Mouse (Mus musculus) kidney, postnatal 0 days (tissue): ENCODE data around the gene Fam71d. TPM values are rescaled to one million over a fixed set of nuclear protein-coding genes. Genes with fewer than 3 reads are reported as not detected.
A peak's percentile ranks its signal among the peaks of the same experiment; 100 is the strongest.

Source experiments
- ATAC-seq: fragments of 200-750 bp; cut with Nextera tagmentation; replicated peaks from 2 replicates; pipeline ENCODE4 v1.8.0; 2017; ENCODE audit warnings: low read depth, moderate number of reproducible peaks, moderate TSS enrichment, moderate library complexity; ENCODE audit not compliant: low FRiP score
- DNase-seq: peaks from one replicate; pipeline ENCODE4 v3.0.0-alpha.2; 2016; ENCODE audit warnings: low spot score
- H3K27ac ChIP-seq: fragments of 300-500 bp; sonication (generic); 2 replicates; pipeline ENCODE4 v1.5.1; 2014; ENCODE audit warnings: mild to moderate bottlenecking
- H3K27me3 ChIP-seq: fragments of 300-500 bp; sonication (generic); 2 replicates; pipeline ENCODE4 v1.6.1; 2014; ENCODE audit warnings: low read length, mixed read lengths; ENCODE audit not compliant: insufficient read depth
- H3K36me3 ChIP-seq: fragments of 300-500 bp; sonication (generic); 2 replicates; pipeline ENCODE4 v1.6.1; 2014; ENCODE audit warnings: low read length, mixed read lengths; ENCODE audit not compliant: insufficient read depth
- H3K4me1 ChIP-seq: fragments of 300-500 bp; sonication (generic); replicated peaks from 2 replicates; pipeline ENCODE4 v1.6.1; 2014; ENCODE audit warnings: antibody characterized with exemption, low read length, mixed read lengths; ENCODE audit not compliant: insufficient read depth
- H3K4me2 ChIP-seq: fragments of 300-500 bp; sonication (generic); 2 replicates; pipeline ENCODE4 v1.6.1; 2014; ENCODE audit warnings: mild to moderate bottlenecking, low read length, moderate library complexity, mixed read lengths
- H3K4me3 ChIP-seq: fragments of 300-500 bp; sonication (generic); replicated peaks from 2 replicates; pipeline ENCODE4 v1.5.1; 2014; ENCODE audit warnings: low read depth, low read length
- H3K9ac ChIP-seq: fragments of 300-500 bp; sonication (generic); 2 replicates; pipeline ENCODE4 v1.6.1; 2014; ENCODE audit warnings: low read depth, low read length
- H3K9me3 ChIP-seq: fragments of 300-500 bp; sonication (generic); replicated peaks from 2 replicates; pipeline ENCODE4 v1.6.1; 2016; ENCODE audit warnings: low read length, inconsistent platforms, mixed read lengths
- CTCF ChIP-seq: IDR thresholded peaks from 2 replicates; pipeline ENCODE4 v1.5.1; 2016; ENCODE audit warnings: antibody characterized with exemption, low read depth, mild to moderate bottlenecking, moderate library complexity
- WGBS: fragments of 180-500 bp; shearing (Covaris S2); extraction: QIAGEN DNeasy Blood & Tissue Kit; methylation state at CpG from one replicate; pipeline ENCODE4 v1.1.7; 2014; 5-methylcytosine and 5-hydroxymethylcytosine counted together
- polyA plus RNA-seq: library from polyadenylated mRNA; unstranded; fragments of >200 nt; fragmentation: Nextera tagmentation; extraction: Ambion mirVana; gene quantifications from 2 replicates; pipeline ENCODE4 v1.2.1, GENCODE M21; 2015

Gene Fam71d
- polyA plus RNA-seq, 1 experiment from 2014 or later = not detected

- no peaks in the 10 kb centered on the region for H3K36me3 ChIP-seq
- DNase-seq (no peak), ATAC-seq (no peak)
- H3K4me1 ChIP-seq = no peaks in the 10 kb centered on the region
- no peaks in the 10 kb centered on the region for H3K9me3 ChIP-seq
- no peak overlapping the region for H3K4me3 ChIP-seq
- 52% methylated on average over 2 of the region's 2 CpGs for WGBS
- H3K27ac ChIP-seq = no peak overlapping the region
- no peak for TF ChIP-seq CTCF
- H3K27me3 ChIP-seq = no peaks in the 10 kb centered on the region
- no peak overlapping the region for H3K4me2 ChIP-seq
- H3K9ac ChIP-seq = no peak overlapping the region
Observed at GRCm38 (mm10) chr12:78739633-78740032, 48.3 kb downstream of the Fam71d start.

GRCm38 (mm10) chr12:78740289-78740688 lies 49.0 kb downstream of the Fam71d start:
- Histone ChIP-seq H3K4me3 (no peak overlapping the region), H3K27me3 (no peaks in the 10 kb centered on the region), H3K27ac (no peak overlapping the region), H3K36me3 (no peaks in the 10 kb centered on the region), H3K4me2 (no peak overlapping the region), H3K4me1 (no peaks in the 10 kb centered on the region), H3K9ac (no peak overlapping the region), H3K9me3 (no peaks in the 10 kb centered on the region)
- ATAC-seq (no peak), DNase-seq (no peak)
- WGBS = 87% methylated on average over 2 of the region's 2 CpGs
- no peak for TF ChIP-seq CTCF

GRCm38 (mm10) chr12:78746226-78746625 lies 54.9 kb downstream of the Fam71d start:
- Histone ChIP-seq H3K4me3 (no peak overlapping the region), H3K9me3 (no peaks in the 10 kb centered on the region), H3K4me1 (0 out of 2 replicates have a peak, but pooled peaks cover 3% of the 10 kb centered on the region), H3K9ac (no peak overlapping the region), H3K36me3 (no peaks in the 10 kb centered on the region), H3K4me2 (no peak overlapping the region), H3K27ac (no peak overlapping the region), H3K27me3 (no peaks in the 10 kb centered on the region)
- TF ChIP-seq CTCF = no peak
- WGBS = 61% methylated on average over 6 of the region's 6 CpGs
- DNase-seq (no peak), ATAC-seq (no peak)

GRCm38 (mm10) chr12:78747406-78747805 lies 56.1 kb downstream of the Fam71d start:
- no peak for DNase-seq
- 41% methylated on average over 1 of the region's 1 CpGs for WGBS
- no peaks in the 10 kb centered on the region for H3K36me3 ChIP-seq
- no peak overlapping the region for H3K27ac ChIP-seq
- no peak for ATAC-seq
- H3K4me2 ChIP-seq = no peak overlapping the region
- 0 out of 2 replicates have a peak, but pooled peaks cover 3% of the 10 kb centered on the region for H3K4me1 ChIP-seq
- no peaks in the 10 kb centered on the region for H3K27me3 ChIP-seq
- no peak overlapping the region for H3K9ac ChIP-seq
- no peaks in the 10 kb centered on the region for H3K9me3 ChIP-seq
- no peak for TF ChIP-seq CTCF
- no peak overlapping the region for H3K4me3 ChIP-seq

- ATAC-seq (peak; percentile 5; the same call in 1 of the 2 replicates), DNase-seq (peak; percentile 41)
- Histone ChIP-seq H3K9me3 (no peaks in the 10 kb centered on the region), H3K27me3 (no peaks in the 10 kb centered on the region), H3K4me2 (peak overlapping the region; percentile 96), H3K9ac (peak overlapping the region; percentile 55; the same call in 1 of the 2 replicates), H3K27ac (peak overlapping the region; percentile 13; the same call in 1 of the 2 replicates), H3K4me3 (peak overlapping the region; percentile 94), H3K4me1 (0 out of 2 replicates have a peak, but pooled peaks cover 3% of the 10 kb centered on the region), H3K36me3 (no peaks in the 10 kb centered on the region)
- under 1% methylated on average over 10 of the region's 10 CpGs for WGBS
- no peak for TF ChIP-seq CTCF
Observed at GRCm38 (mm10) chr12:78748113-78748512, 56.8 kb downstream of the Fam71d start.

- Histone ChIP-seq H3K36me3 (no peaks in the 10 kb centered on the region), H3K27me3 (no peaks in the 10 kb centered on the region), H3K27ac (peak within 1 kb of the TSS; percentile 98), H3K9me3 (no peaks in the 10 kb centered on the region), H3K4me1 (0 out of 2 replicates have a peak, but pooled peaks cover 3% of the 10 kb centered on the region), H3K4me3 (peak within 1 kb of the TSS; percentile 94), H3K9ac (peak within 1 kb of the TSS; percentile 92), H3K4me2 (peak within 1 kb of the TSS; percentile 96)
- ATAC-seq (peak; percentile 100), DNase-seq (peak; percentile 98)
- WGBS = under 1% methylated on average over 77 of the region's 98 CpGs
- TF ChIP-seq CTCF = no peak
Observed at GRCm38 (mm10) chr12:78748557-78749377, 57.4 kb downstream of the Fam71d start, which contains the start of gene Mpp5. Gene Mpp5, plus strand, starts transcription at chr12:78748907.
